Mouse (Mus musculus): ENCODE results near the gene Wdr76. TPM values are rescaled to one million over a fixed set of nuclear protein-coding genes. Genes with fewer than 3 reads are reported as not detected.
"Not testable (repeated sequence)": the region's sequence is repeated elsewhere in the genome, so short reads cannot be mapped to it uniquely, and the experiment has no call there.

The Wdr76 gene
- polyA plus RNA-seq, 1 experiment: 15.5 TPM

DNA sequence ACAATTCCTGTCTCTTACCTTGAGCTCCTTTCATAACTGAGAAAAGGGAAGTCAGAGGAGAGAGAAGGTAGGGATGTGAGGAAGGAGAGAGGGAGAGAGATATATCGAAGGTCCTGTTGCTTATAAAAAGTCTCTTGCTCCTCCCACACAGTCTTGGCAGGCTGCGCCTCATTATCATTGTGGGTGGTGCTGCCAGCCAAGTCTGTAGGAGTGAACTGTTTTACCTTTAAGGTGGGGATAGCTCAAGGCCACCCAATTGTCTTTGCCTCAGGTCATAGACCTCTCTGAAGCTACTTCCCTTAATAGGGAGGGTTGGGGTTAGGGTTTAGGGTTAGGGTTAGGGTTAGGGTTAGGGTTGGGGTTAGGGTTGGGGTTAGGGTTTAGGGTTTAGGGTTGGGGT is 15.5 kb downstream of the Wdr76 start:
- 96% methylated on average over 2 of the region's 2 CpGs for WGBS
- Histone ChIP-seq H3K27ac (ENCODE audit: control insufficient read depth, insufficient read depth, low read length) (no peak overlapping the region), H3K4me1 (replicated peaks; ENCODE audit: control insufficient read depth, insufficient read depth, low read length) (no peaks in the 10 kb centered on the region), H3K4me3 (ENCODE audit: control insufficient read depth, insufficient read depth, low read length) (no peak overlapping the region), H3K36me3 (ENCODE audit: control insufficient read depth, insufficient read depth, low read length) (peaks cover 36% of the 10 kb centered on the region), H3K27me3 (ENCODE audit: control insufficient read depth, insufficient read depth, low read length) (no peaks in the 10 kb centered on the region)
- no peak for TF ChIP-seq POLR2A (IDR thresholded peaks at IDR 0.05; ENCODE audit: control insufficient read depth, extremely low read depth, insufficient read depth, low read length, poor library complexity)
- no peak for TF ChIP-seq CTCF (IDR thresholded peaks at IDR 0.05; ENCODE audit: borderline replicate concordance, control insufficient read depth, extremely low read depth, insufficient read depth, low read length, poor library complexity)
- DNase-seq: no peak

DNA sequence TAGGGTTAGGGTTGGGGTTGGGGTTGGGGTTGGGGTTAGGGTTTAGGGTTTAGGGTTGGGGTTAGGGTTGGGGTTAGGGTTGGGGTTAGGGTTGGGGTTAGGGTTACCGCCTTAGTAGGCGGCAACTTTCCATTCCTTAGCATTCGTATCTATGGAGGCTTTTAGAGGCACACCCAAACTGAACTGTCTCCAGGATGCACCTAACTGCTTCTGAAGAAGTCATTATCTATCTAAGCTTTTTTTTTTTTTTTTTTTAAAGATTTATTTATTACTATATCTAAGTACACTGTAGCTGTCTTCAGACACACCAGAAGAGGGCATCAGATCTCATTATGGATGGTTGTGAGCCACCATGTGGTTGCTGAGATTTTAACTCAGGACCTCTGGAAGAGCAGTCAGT is 16.3 kb downstream of the Wdr76 start:
- DNase-seq; H3K4me3 ChIP-seq (ENCODE audit: control insufficient read depth, insufficient read depth, low read length); H3K4me1 ChIP-seq (replicated peaks; ENCODE audit: control insufficient read depth, insufficient read depth, low read length); H3K27ac ChIP-seq (ENCODE audit: control insufficient read depth, insufficient read depth, low read length); H3K27me3 ChIP-seq (ENCODE audit: control insufficient read depth, insufficient read depth, low read length): not testable (repeated sequence)
- peaks cover 28% of the 10 kb centered on the region for H3K36me3 ChIP-seq (ENCODE audit: control insufficient read depth, insufficient read depth, low read length)
- WGBS: 95% methylated on average over 3 of the region's 3 CpGs

DNA sequence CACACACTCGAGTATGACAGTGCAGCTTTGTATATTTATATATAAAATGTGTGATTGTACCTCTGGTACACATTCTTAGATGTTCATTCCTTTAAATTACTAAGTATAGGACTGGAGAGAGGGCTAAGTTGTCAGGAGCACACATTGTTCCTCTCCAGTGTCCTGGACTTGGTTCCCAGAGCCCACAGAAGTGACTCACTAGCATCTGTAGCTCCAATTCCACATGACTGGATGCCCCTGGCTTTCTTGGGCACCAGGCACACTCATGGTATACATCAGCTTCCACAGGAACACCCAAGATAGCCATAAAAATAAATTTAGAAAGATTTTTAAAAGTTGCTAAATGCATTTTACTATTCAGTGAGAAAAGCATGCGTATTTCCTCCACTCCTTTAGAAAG is 18.5 kb downstream of the Wdr76 start:
- Histone ChIP-seq H3K27ac (ENCODE audit: control insufficient read depth, insufficient read depth, low read length) (no peak overlapping the region), H3K36me3 (ENCODE audit: control insufficient read depth, insufficient read depth, low read length) (peaks cover 18% of the 10 kb centered on the region), H3K4me1 (replicated peaks; ENCODE audit: control insufficient read depth, insufficient read depth, low read length) (no peaks in the 10 kb centered on the region), H3K4me3 (ENCODE audit: control insufficient read depth, insufficient read depth, low read length) (no peak overlapping the region), H3K27me3 (ENCODE audit: control insufficient read depth, insufficient read depth, low read length) (no peaks in the 10 kb centered on the region)
- TF ChIP-seq CTCF (IDR thresholded peaks at IDR 0.05; ENCODE audit: borderline replicate concordance, control insufficient read depth, extremely low read depth, insufficient read depth, low read length, poor library complexity) (no peak), POLR2A (IDR thresholded peaks at IDR 0.05; ENCODE audit: control insufficient read depth, extremely low read depth, insufficient read depth, low read length, poor library complexity) (no peak)
- WGBS: 95% methylated on average over 2 of the region's 2 CpGs
- no peak for DNase-seq

DNA sequence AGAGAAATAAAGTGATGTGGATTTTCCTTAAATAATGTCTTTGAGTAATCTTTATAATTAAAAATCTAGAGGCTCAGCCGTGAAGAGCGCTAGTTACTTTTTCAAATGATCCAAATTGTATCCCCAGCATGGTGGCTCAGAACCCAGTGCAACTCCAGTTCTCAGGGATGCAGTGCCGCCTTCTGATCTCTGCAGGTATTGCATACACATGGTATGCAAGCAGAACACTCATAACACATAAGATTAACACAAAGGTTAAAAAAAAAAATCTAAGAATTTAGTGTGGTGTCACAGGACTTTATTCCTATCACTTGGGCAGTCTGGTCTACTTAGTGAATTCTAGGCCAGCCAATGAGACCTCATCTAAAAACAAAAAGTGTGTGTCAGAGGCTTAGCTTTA is 38.3 kb downstream of the Wdr76 start:
- no peak overlapping the region for H3K27ac ChIP-seq (ENCODE audit: control insufficient read depth, insufficient read depth, low read length)
- 95% methylated on average over 3 of the region's 3 CpGs for WGBS
- H3K27me3 ChIP-seq (ENCODE audit: control insufficient read depth, insufficient read depth, low read length): no peaks in the 10 kb centered on the region
- H3K4me1 ChIP-seq (replicated peaks; ENCODE audit: control insufficient read depth, insufficient read depth, low read length): no peaks in the 10 kb centered on the region
- H3K36me3 ChIP-seq (ENCODE audit: control insufficient read depth, insufficient read depth, low read length): peaks cover 37% of the 10 kb centered on the region
- no peak overlapping the region for H3K4me3 ChIP-seq (ENCODE audit: control insufficient read depth, insufficient read depth, low read length)
- no peak for DNase-seq
- TF ChIP-seq POLR2A (IDR thresholded peaks at IDR 0.05; ENCODE audit: control insufficient read depth, extremely low read depth, insufficient read depth, low read length, poor library complexity): no peak

DNA sequence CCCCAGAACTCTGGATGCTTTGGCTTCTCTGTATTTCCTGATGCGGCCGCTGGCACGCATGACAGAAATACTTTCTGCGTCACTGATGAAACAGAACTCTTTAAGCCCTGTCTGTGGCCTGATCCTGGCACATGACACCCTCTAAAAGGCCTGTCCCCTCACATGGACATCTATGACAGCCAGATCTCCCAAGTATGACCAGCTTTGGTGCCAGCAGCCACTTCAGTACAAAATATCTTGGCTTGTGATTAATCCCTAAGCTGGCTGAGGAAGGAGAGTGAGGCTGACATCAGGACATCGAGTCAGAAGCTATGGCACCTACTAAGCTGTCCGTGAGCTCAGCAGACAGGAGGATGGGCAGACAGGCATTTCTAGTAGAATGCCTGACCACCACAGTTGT is 43.1 kb downstream of the Wdr76 start:
- no peaks in the 10 kb centered on the region for H3K27me3 ChIP-seq (ENCODE audit: control insufficient read depth, insufficient read depth, low read length)
- H3K36me3 ChIP-seq (ENCODE audit: control insufficient read depth, insufficient read depth, low read length): peaks cover 5% of the 10 kb centered on the region; the same call in 1 of the 2 replicates
- no peak for DNase-seq
- TF ChIP-seq POLR2A (IDR thresholded peaks at IDR 0.05; ENCODE audit: control insufficient read depth, extremely low read depth, insufficient read depth, low read length, poor library complexity) (no peak), CTCF (IDR thresholded peaks at IDR 0.05; ENCODE audit: borderline replicate concordance, control insufficient read depth, extremely low read depth, insufficient read depth, low read length, poor library complexity) (no peak)
- H3K27ac ChIP-seq (ENCODE audit: control insufficient read depth, insufficient read depth, low read length): no peak overlapping the region
- no peak overlapping the region for H3K4me3 ChIP-seq (ENCODE audit: control insufficient read depth, insufficient read depth, low read length)
- 95% methylated on average over 6 of the region's 6 CpGs for WGBS
- H3K4me1 ChIP-seq (replicated peaks; ENCODE audit: control insufficient read depth, insufficient read depth, low read length): no peaks in the 10 kb centered on the region

DNA sequence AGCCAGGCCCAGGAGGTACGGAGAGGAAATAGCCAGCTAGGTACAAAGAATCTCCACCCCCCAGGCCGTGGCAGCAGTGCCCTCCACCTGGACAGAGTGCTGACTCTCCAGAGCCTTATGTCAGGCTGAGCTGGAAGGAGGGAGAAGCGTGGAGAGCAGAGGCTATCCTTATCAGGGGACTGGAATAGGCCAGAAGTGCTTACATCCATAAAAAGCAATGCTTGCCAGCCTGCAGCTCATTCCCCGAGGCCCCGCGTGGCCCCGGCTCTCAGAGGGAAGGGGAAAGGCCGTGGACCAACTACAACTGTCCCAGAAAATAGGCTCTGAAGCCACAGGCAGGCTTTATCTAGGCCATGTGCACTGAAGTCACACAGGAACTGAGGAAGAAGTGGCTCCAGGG is 44.7 kb downstream of the Wdr76 start:
- WGBS: 93% methylated on average over 8 of the region's 8 CpGs
- no peak overlapping the region for H3K4me3 ChIP-seq (ENCODE audit: control insufficient read depth, insufficient read depth, low read length)
- H3K27me3 ChIP-seq (ENCODE audit: control insufficient read depth, insufficient read depth, low read length): no peaks in the 10 kb centered on the region
- DNase-seq: no peak
- H3K4me1 ChIP-seq (replicated peaks; ENCODE audit: control insufficient read depth, insufficient read depth, low read length): no peaks in the 10 kb centered on the region
- no peak overlapping the region for H3K27ac ChIP-seq (ENCODE audit: control insufficient read depth, insufficient read depth, low read length)
- no peak for TF ChIP-seq POLR2A (IDR thresholded peaks at IDR 0.05; ENCODE audit: control insufficient read depth, extremely low read depth, insufficient read depth, low read length, poor library complexity)
- no peak for TF ChIP-seq CTCF (IDR thresholded peaks at IDR 0.05; ENCODE audit: borderline replicate concordance, control insufficient read depth, extremely low read depth, insufficient read depth, low read length, poor library complexity)
- H3K36me3 ChIP-seq (ENCODE audit: control insufficient read depth, insufficient read depth, low read length): no peaks in the 10 kb centered on the region

DNA sequence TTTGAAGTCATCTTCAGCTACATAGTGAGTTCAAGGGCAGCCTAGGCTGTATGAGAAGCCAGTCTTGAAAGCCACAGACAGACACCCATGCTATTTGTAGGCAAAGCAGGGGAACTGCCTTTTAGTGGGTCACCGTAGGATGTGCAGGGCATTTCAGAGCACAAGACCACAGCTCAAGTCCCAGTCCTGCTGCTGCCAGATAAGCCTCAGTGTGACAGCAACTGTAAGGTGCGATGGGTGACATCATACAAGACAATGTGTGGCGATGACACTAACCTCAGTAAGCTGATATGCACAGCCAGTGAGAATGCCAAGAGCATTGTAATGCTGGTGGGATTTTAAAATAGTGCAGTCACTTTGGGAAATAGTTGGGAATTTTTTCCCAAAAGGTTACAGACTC is 56.6 kb downstream of the Wdr76 start:
- WGBS: 93% methylated on average over 3 of the region's 3 CpGs

More for the DNA sequence above, 56.6 kb downstream of the Wdr76 start:
- Histone ChIP-seq H3K27ac (ENCODE audit: control insufficient read depth, insufficient read depth, low read length) (no peak overlapping the region), H3K36me3 (ENCODE audit: control insufficient read depth, insufficient read depth, low read length) (no peaks in the 10 kb centered on the region), H3K4me3 (ENCODE audit: control insufficient read depth, insufficient read depth, low read length) (no peak overlapping the region), H3K4me1 (replicated peaks; ENCODE audit: control insufficient read depth, insufficient read depth, low read length) (no peaks in the 10 kb centered on the region), H3K27me3 (ENCODE audit: control insufficient read depth, insufficient read depth, low read length) (no peaks in the 10 kb centered on the region)
- TF ChIP-seq CTCF (IDR thresholded peaks at IDR 0.05; ENCODE audit: borderline replicate concordance, control insufficient read depth, extremely low read depth, insufficient read depth, low read length, poor library complexity) (no peak), POLR2A (IDR thresholded peaks at IDR 0.05; ENCODE audit: control insufficient read depth, extremely low read depth, insufficient read depth, low read length, poor library complexity) (no peak)
- no peak for DNase-seq

Measured in thymus, adult 2 months (tissue).